Mouse (Mus musculus) CH12.LX (cell line): ENCODE data around the gene Rapgef2. TPM values are rescaled to one million over a fixed set of nuclear protein-coding genes. Genes with fewer than 3 reads are reported as not detected.

Source experiments
- DNase-seq: peaks from one replicate; pipeline ENCODE4 v3.0.0-alpha.2; 2013; ENCODE audit errors: extremely low read depth
- H3K27ac ChIP-seq: 2 replicates; pipeline ENCODE4 v1.5.1; 2012; ENCODE audit warnings: low read depth, mild to moderate bottlenecking, control low read depth, moderate library complexity; ENCODE audit not compliant: insufficient read depth
- H3K27me3 ChIP-seq: replicated peaks from 2 replicates; pipeline ENCODE3; 2012; ENCODE audit warnings: inconsistent platforms
- H3K36me3 ChIP-seq, 2 experiments: replicated peaks in 1 of 2; 2 replicates each; pipeline versions ENCODE3 to v1.6.1; 2012; ENCODE audit warnings: inconsistent platforms in 1 of 2, low read length in 1 of 2, mild to moderate bottlenecking in 1 of 2, mixed read lengths in 1 of 2, moderate library complexity in 1 of 2; ENCODE audit not compliant: control insufficient read depth in 1 of 2, insufficient read depth in 1 of 2
- H3K4me1 ChIP-seq, 2 experiments: 2 replicates each; pipeline ENCODE4 v1.6.1; 2012; ENCODE audit warnings: inconsistent platforms in 1 of 2, moderate library complexity in 1 of 2; ENCODE audit not compliant: insufficient read depth in 2 of 2, control insufficient read depth in 1 of 2
- H3K4me2 ChIP-seq: 2 replicates; pipeline ENCODE4 v1.6.1; 2012; ENCODE audit warnings: low read depth, mild to moderate bottlenecking, control low read depth; ENCODE audit not compliant: poor library complexity, insufficient read depth, severe bottlenecking
- H3K4me3 ChIP-seq, 3 experiments: fragments of 150-350 bp in 1 of 3; sonication (generic) in 1 of 3; replicated peaks in 1 of 3; 2 replicates each; pipeline versions ENCODE3 to v1.5.1; 2011 to 2012; ENCODE audit warnings: low read depth in 2 of 3, low read length in 2 of 3, mild to moderate bottlenecking in 2 of 3, moderate library complexity in 2 of 3, control low read depth in 1 of 3, improper control_type of control experiment in 1 of 3, inconsistent platforms in 1 of 3, mixed read lengths in 1 of 3; ENCODE audit not compliant: poor library complexity in 1 of 3
- H3K79me2 ChIP-seq: replicated peaks from 2 replicates; pipeline ENCODE4 v1.6.1; 2012; ENCODE audit warnings: mild to moderate bottlenecking, moderate library complexity; ENCODE audit not compliant: control insufficient read depth, poor library complexity, insufficient read depth, severe bottlenecking; ENCODE audit errors: extremely low read depth
- H3K9ac ChIP-seq: 2 replicates; pipeline ENCODE4 v1.6.1; 2012; ENCODE audit warnings: low read depth, mild to moderate bottlenecking, control low read depth, moderate library complexity; ENCODE audit not compliant: insufficient read depth
- H3K9me3 ChIP-seq: replicated peaks from 2 replicates; pipeline ENCODE3; 2012; ENCODE audit warnings: low read length, inconsistent platforms, mixed read lengths
- CHD1 ChIP-seq: IDR thresholded peaks from 2 replicates; pipeline ENCODE4 v1.6.1; 2012; ENCODE audit warnings: low read depth, low read length, improper control_type of control experiment, inconsistent platforms
- CTCF ChIP-seq, 2 experiments: IDR thresholded peaks in 1 of 2; conservative IDR thresholded peaks in 1 of 2; 2 replicates each; pipeline ENCODE4 v1.5.1; 2011 to 2012; ENCODE audit warnings: low read depth in 2 of 2, low read length in 2 of 2, improper control_type of control experiment in 1 of 2, inconsistent platforms in 1 of 2, mild to moderate bottlenecking in 1 of 2, moderate library complexity in 1 of 2
- E2F4 ChIP-seq: IDR thresholded peaks from 2 replicates; pipeline ENCODE4 v1.6.1; 2011; ENCODE audit warnings: low read depth, low read length, improper control_type of control experiment; ENCODE audit not compliant: insufficient replicate concordance
- ELF1 ChIP-seq: IDR thresholded peaks from 2 replicates; pipeline ENCODE4 v1.6.1; 2014; ENCODE audit warnings: low read depth, mild to moderate bottlenecking, inconsistent platforms, low read length, improper control_type of control experiment
- ETS1 ChIP-seq: conservative IDR thresholded peaks from 2 replicates; pipeline ENCODE4 v1.6.1; 2012; ENCODE audit warnings: low read depth, mild to moderate bottlenecking, inconsistent platforms, low read length, improper control_type of control experiment, moderate library complexity
- GABPA ChIP-seq: IDR thresholded peaks from 2 replicates; pipeline ENCODE4 v1.6.1; 2012; ENCODE audit warnings: low read depth, low read length, improper control_type of control experiment, inconsistent platforms; ENCODE audit not compliant: insufficient replicate concordance
- HCFC1 ChIP-seq: IDR thresholded peaks from 2 replicates; pipeline ENCODE4 v1.6.1; 2012; ENCODE audit warnings: low read depth, mild to moderate bottlenecking, inconsistent platforms, low read length, improper control_type of control experiment
- JUN ChIP-seq: IDR thresholded peaks from 2 replicates; pipeline ENCODE4 v1.6.1; 2011; ENCODE audit warnings: low read depth, mild to moderate bottlenecking, low read length, improper control_type of control experiment, moderate library complexity; ENCODE audit not compliant: insufficient read depth
- KAT2A ChIP-seq: IDR thresholded peaks from 2 replicates; pipeline ENCODE4 v1.6.1; 2012; ENCODE audit warnings: low read length, improper control_type of control experiment, inconsistent platforms; ENCODE audit not compliant: insufficient replicate concordance
- MAFK ChIP-seq: IDR thresholded peaks from 2 replicates; pipeline ENCODE4 v1.6.1; 2011; ENCODE audit warnings: low read length, improper control_type of control experiment; ENCODE audit not compliant: insufficient replicate concordance
- MAX ChIP-seq: IDR thresholded peaks from 2 replicates; pipeline ENCODE4 v1.6.1; 2011; ENCODE audit warnings: low read length, improper control_type of control experiment
- MEF2A ChIP-seq: IDR thresholded peaks from 2 replicates; pipeline ENCODE4 v1.6.1; 2014; ENCODE audit warnings: low read depth, mild to moderate bottlenecking, inconsistent platforms, low read length, improper control_type of control experiment, borderline replicate concordance
- MXI1 ChIP-seq: IDR thresholded peaks from 2 replicates; pipeline ENCODE4 v1.6.1; 2011; ENCODE audit warnings: mild to moderate bottlenecking, low read depth, low read length, improper control_type of control experiment
- NRF1 ChIP-seq: IDR thresholded peaks from 2 replicates; pipeline ENCODE4 v1.6.1; 2014; ENCODE audit warnings: low read depth, mild to moderate bottlenecking, inconsistent platforms, low read length, improper control_type of control experiment, moderate library complexity
- PAX5 ChIP-seq: IDR thresholded peaks from 2 replicates; pipeline ENCODE4 v1.6.1; 2012; ENCODE audit warnings: low read length, inconsistent platforms, mixed read lengths
- POLR2A ChIP-seq: IDR thresholded peaks from 2 replicates; pipeline ENCODE4 v1.6.1; 2011; ENCODE audit warnings: low read depth, mild to moderate bottlenecking, improper control_type of control experiment, low read length
- POLR2AphosphoS2 ChIP-seq: IDR thresholded peaks from 2 replicates; pipeline ENCODE4 v1.6.1; 2011; ENCODE audit warnings: low read depth, low read length, improper control_type of control experiment
- RCOR1 ChIP-seq: conservative IDR thresholded peaks from 2 replicates; pipeline ENCODE4 v1.6.1; 2012; ENCODE audit warnings: low read depth, mild to moderate bottlenecking, inconsistent platforms, low read length, improper control_type of control experiment
- SIN3A ChIP-seq: IDR thresholded peaks from 2 replicates; pipeline ENCODE4 v1.6.1; 2012; ENCODE audit warnings: low read length, improper control_type of control experiment, inconsistent platforms
- SMC3 ChIP-seq: IDR thresholded peaks from 2 replicates; pipeline ENCODE4 v1.6.1; 2011; ENCODE audit warnings: low read depth, low read length, improper control_type of control experiment
- TCF12 ChIP-seq: IDR thresholded peaks from 2 replicates; pipeline ENCODE4 v1.6.1; 2014; ENCODE audit warnings: low read depth, mild to moderate bottlenecking, inconsistent platforms, low read length, improper control_type of control experiment
- UBTF ChIP-seq: IDR thresholded peaks from 2 replicates; pipeline ENCODE4 v1.6.1; 2012; ENCODE audit warnings: low read depth, mild to moderate bottlenecking, inconsistent platforms, low read length, improper control_type of control experiment, moderate library complexity
- USF1 ChIP-seq: IDR thresholded peaks from 2 replicates; pipeline ENCODE4 v1.6.1; 2014; ENCODE audit warnings: low read depth, mild to moderate bottlenecking, inconsistent platforms, low read length, improper control_type of control experiment
- USF2 ChIP-seq: conservative IDR thresholded peaks from 2 replicates; pipeline ENCODE4 v1.6.1; 2011; ENCODE audit warnings: low read depth, low read length, improper control_type of control experiment
- ZC3H11A ChIP-seq: IDR thresholded peaks from 2 replicates; pipeline ENCODE4 v1.6.1; 2012; ENCODE audit warnings: low read depth, mild to moderate bottlenecking, inconsistent platforms, low read length, improper control_type of control experiment
- ZKSCAN1 ChIP-seq: IDR thresholded peaks from 2 replicates; pipeline ENCODE4 v1.6.1; 2012; ENCODE audit warnings: low read depth, inconsistent platforms, low read length, improper control_type of control experiment, borderline replicate concordance
- ZMIZ1 ChIP-seq: IDR thresholded peaks from 2 replicates; pipeline ENCODE4 v1.6.1; 2012; ENCODE audit warnings: low read depth, mild to moderate bottlenecking, inconsistent platforms, low read length, improper control_type of control experiment
- dilution Hi-C: fragments of 300-500 bp; cut with MboI; formaldehyde crosslinking; loops from 2 replicates; pipeline ENCODE4 v1.14.3; 2020; ENCODE audit warnings: low sequenced_read_pairs; ENCODE audit not compliant: extremely low pct_unique_long_range_greater_than_20kb, extremely low pct_ligation_motif_present
- in situ Hi-C: fragments of 300-500 bp; cut with MboI; formaldehyde crosslinking; loops from 3 replicates; pipeline ENCODE4 v1.14.3; 2019; ENCODE audit warnings: low sequenced_read_pairs, low pct_ligation_motif_present, low pct_unique_long_range_greater_than_20kb, mixed read lengths
- polyA plus RNA-seq: library from polyadenylated mRNA; unstranded; fragments of >175 nt; gene quantifications from 2 replicates; pipeline ENCODE4 v1.2.1, GENCODE M21; 2012; ENCODE audit warnings: low read depth; ENCODE audit not compliant: insufficient read length
- total RNA-seq, 2 experiments: library from RNA; depleted of rRNA; stranded (reverse); fragments of 300-350 nt in 1 of 2; fragments of >200 nt in 1 of 2; gene quantifications; 2 replicates each; pipeline ENCODE4 v1.2.3; 2012 to 2014

Gene Rapgef2
- total and polyA plus RNA-seq, 3 experiments = 0.72 to 3.1 (median 2.6) TPM

- DNase-seq = no peak
- H3K4me1 ChIP-seq = peaks cover 0 to 19% of the 10 kb centered on the region in 2 experiments; a peak in 2 of 4 replicates
- in situ Hi-C loops (loop anchor here (10.0 to 25.0 kb wide), 2 partner anchors 251 to 256 kb away; no protein-coding TSS in a partner anchor), dilution Hi-C loops (loop anchor here (25.0 kb wide), 1 partner anchor 381 kb away; the partner anchor contains the start of gene Ppid)
- no peak overlapping the region for H3K9ac ChIP-seq
- H3K9me3 ChIP-seq = peaks cover 2% of the 10 kb centered on the region
- no peak overlapping the region for H3K27ac ChIP-seq
- no peaks in the 10 kb centered on the region for H3K27me3 ChIP-seq
- peaks cover 0 to 3% of the 10 kb centered on the region in 2 experiments for H3K36me3 ChIP-seq
- H3K79me2 ChIP-seq = no peaks in the 10 kb centered on the region
- H3K4me3 ChIP-seq = no peak overlapping the region
- no peak overlapping the region for H3K4me2 ChIP-seq
- TF ChIP-seq SIN3A = no peak
- TF ChIP-seq TCF12 = no peak
- TF ChIP-seq CTCF (conservative IDR thresholded peaks at IDR 0.05 in 1 of 2, IDR thresholded peaks at IDR 0.05 in 1 of 2; ENCODE audit: low read depth in 2 of 2, low read length in 2 of 2) = no peak
- TF ChIP-seq USF1 = no peak
- TF ChIP-seq E2F4 = no peak
- TF ChIP-seq GABPA = no peak
- no peak for TF ChIP-seq CHD1
- TF ChIP-seq RCOR1 = no peak
- no peak for TF ChIP-seq PAX5
- no peak for TF ChIP-seq ZKSCAN1
- TF ChIP-seq NRF1 = no peak
- TF ChIP-seq MXI1 = no peak
- no peak for TF ChIP-seq POLR2AphosphoS2
- no peak for TF ChIP-seq UBTF
These were observed 80.3 kb downstream of the Rapgef2 start for GRCm38 (mm10) chr3:79205981-79206380.

- no peak overlapping the region for H3K4me2 ChIP-seq
- H3K27me3 ChIP-seq = no peaks in the 10 kb centered on the region
- TF ChIP-seq MEF2A (no peak), JUN (no peak), ETS1 (no peak), PAX5 (no peak), USF2 (no peak), GABPA (no peak), POLR2A (no peak), POLR2AphosphoS2 (no peak), KAT2A (no peak), SMC3 (no peak), MAFK (no peak), SIN3A (no peak), ZC3H11A (no peak), MAX (no peak), ZMIZ1 (no peak), HCFC1 (no peak), ELF1 (no peak)
- TF ChIP-seq, all 38 proteins: peak for 0
- Histone ChIP-seq H3K4me1 (peaks cover 0 to 13% of the 10 kb centered on the region in 2 experiments; a peak in 2 of 4 replicates), H3K4me3 (no peak overlapping the region), H3K9ac (no peak overlapping the region), H3K9me3 (peaks cover 2% of the 10 kb centered on the region), H3K79me2 (no peaks in the 10 kb centered on the region), H3K36me3 (peaks cover 0 to 3% of the 10 kb centered on the region in 2 experiments), H3K27ac (no peak overlapping the region)
- dilution Hi-C loops (loop anchor here (25.0 kb wide), 1 partner anchor 382 kb away; the partner anchor contains the start of gene Ppid), in situ Hi-C loops (loop anchor here (10.0 to 25.0 kb wide), 2 partner anchors 250 to 257 kb away; no protein-coding TSS in a partner anchor)
- DNase-seq = no peak
These were observed 81.2 kb downstream of the Rapgef2 start for GRCm38 (mm10) chr3:79205112-79205511.
